Mouse (Mus musculus) myocyte (in vitro differentiated cells): ENCODE data around the gene Tmem236. TPM values are rescaled to one million over a fixed set of nuclear protein-coding genes. Genes with fewer than 3 reads are reported as not detected.
A peak's percentile ranks its signal among the peaks of the same experiment; 100 is the strongest.

Source experiments
- H3K27me3 ChIP-seq: one replicate; pipeline ENCODE4 v1.6.1; 2011; ENCODE audit not compliant: control insufficient read depth, insufficient read depth, insufficient read length
- H3K36me3 ChIP-seq: one replicate; pipeline ENCODE4 v1.6.1; 2011; ENCODE audit not compliant: control insufficient read depth, insufficient read depth
- H3K4me2 ChIP-seq: one replicate; pipeline ENCODE4 v1.6.1; 2011; ENCODE audit warnings: low read depth, control low read depth
- H3K4me3 ChIP-seq: one replicate; pipeline ENCODE4 v1.5.1; 2011; ENCODE audit warnings: mild to moderate bottlenecking, control low read depth, moderate library complexity
- H3K79me2 ChIP-seq: one replicate; pipeline ENCODE4 v1.6.1; 2011; ENCODE audit not compliant: control insufficient read depth, insufficient read depth
- H3ac ChIP-seq: one replicate; pipeline ENCODE4 v1.6.1; 2011; ENCODE audit not compliant: control insufficient read depth, insufficient read length
- CEBPB ChIP-seq: IDR thresholded peaks from 2 replicates; pipeline ENCODE4 v1.6.1; 2011; ENCODE audit warnings: mild to moderate bottlenecking, moderate library complexity; ENCODE audit not compliant: poor library complexity, insufficient read depth, severe bottlenecking
- E2F4 ChIP-seq: IDR thresholded peaks from one replicate; pipeline ENCODE4 v1.6.1; 2011; ENCODE audit warnings: mild to moderate bottlenecking, control low read depth, moderate library complexity; ENCODE audit not compliant: insufficient read depth
- MAX ChIP-seq: IDR thresholded peaks from one replicate; pipeline ENCODE4 v1.6.1; 2011; ENCODE audit warnings: low read depth, mild to moderate bottlenecking, control low read depth
- MYOD1 ChIP-seq, 3 experiments: IDR thresholded peaks; one replicate each; pipeline ENCODE4 v1.6.1; 2011; ENCODE audit warnings: control low read depth in 2 of 3, low read depth in 2 of 3, mild to moderate bottlenecking in 2 of 3, moderate library complexity in 1 of 3; ENCODE audit not compliant: insufficient read length in 2 of 3, control insufficient read depth in 1 of 3
- MYOG ChIP-seq, 3 experiments: IDR thresholded peaks; one replicate each; pipeline ENCODE4 v1.6.1; 2011; ENCODE audit warnings: control low read depth in 2 of 3, low read depth in 2 of 3, mild to moderate bottlenecking in 2 of 3; ENCODE audit not compliant: insufficient read length in 2 of 3, control insufficient read depth in 1 of 3, insufficient read depth in 1 of 3
- POLR2A ChIP-seq: IDR thresholded peaks from one replicate; pipeline ENCODE4 v1.6.1; 2011; ENCODE audit warnings: low read depth, mild to moderate bottlenecking, control low read depth, moderate library complexity; ENCODE audit not compliant: insufficient read length
- POLR2AphosphoS2 ChIP-seq: IDR thresholded peaks from one replicate; pipeline ENCODE4 v1.6.1; 2011; ENCODE audit warnings: low read depth, control low read depth; ENCODE audit not compliant: insufficient read length
- REST ChIP-seq: IDR thresholded peaks from one replicate; pipeline ENCODE4 v1.6.1; 2011; ENCODE audit warnings: mild to moderate bottlenecking, control low read depth, moderate library complexity; ENCODE audit not compliant: insufficient read depth, insufficient read length
- SRF ChIP-seq: IDR thresholded peaks from one replicate; pipeline ENCODE4 v1.6.1; 2011; ENCODE audit warnings: low read depth; ENCODE audit not compliant: control insufficient read depth, insufficient read length
- TCF12 ChIP-seq: IDR thresholded peaks from one replicate; pipeline ENCODE4 v1.6.1; 2011; ENCODE audit warnings: mild to moderate bottlenecking, control low read depth; ENCODE audit not compliant: poor library complexity, insufficient read depth, severe bottlenecking
- TCF3 ChIP-seq: IDR thresholded peaks from one replicate; pipeline ENCODE4 v1.6.1; 2011; ENCODE audit warnings: low read depth, control low read depth; ENCODE audit not compliant: insufficient read length
- USF1 ChIP-seq: IDR thresholded peaks from one replicate; pipeline ENCODE4 v1.6.1; 2011; ENCODE audit warnings: low read depth, mild to moderate bottlenecking, control low read depth, moderate library complexity
- polyA plus RNA-seq: library from polyadenylated mRNA; unstranded; fragments of >200 nt; fragmentation: generic; extraction: Trizol; gene quantifications from one replicate; pipeline ENCODE4 v1.2.1, GENCODE M21; 2012; ENCODE audit warnings: missing spikeins

Gene Tmem236
- polyA plus RNA-seq, 1 experiment = 0.08 TPM

DNA sequence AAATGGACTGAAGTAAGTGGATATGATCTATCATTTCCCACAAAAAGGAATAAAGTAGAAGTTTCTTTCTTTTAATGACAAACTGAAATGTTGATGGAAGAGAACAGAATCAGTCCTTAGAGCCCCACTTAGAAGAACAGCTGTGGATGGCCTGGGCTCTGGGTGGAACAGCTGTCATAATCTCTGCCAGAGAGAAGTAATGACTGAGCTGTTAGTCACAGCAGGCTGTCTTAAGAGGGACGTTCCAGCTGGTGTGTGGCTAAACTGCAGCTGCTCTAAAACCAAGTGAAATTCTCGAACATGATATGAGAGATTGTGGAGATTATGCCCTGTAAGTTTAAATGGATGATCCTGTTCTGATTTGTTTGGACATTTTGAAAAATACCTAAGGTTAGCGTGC, 37.4 kb upstream of the Tmem236 start:
- TF ChIP-seq MAX (no peak), TCF12 (peak; percentile 100), TCF3 (peak; percentile 95), MYOG (IDR thresholded peaks at IDR 0.05; ENCODE audit: control insufficient read depth in 1 of 3, insufficient read depth in 1 of 3, insufficient read length in 2 of 3, low read depth in 2 of 3) (peak; percentile 75 to 100 (median 96)), SRF (no peak), MYOD1 (IDR thresholded peaks at IDR 0.05; ENCODE audit: control insufficient read depth in 1 of 3, insufficient read length in 2 of 3, low read depth in 2 of 3) (peak; percentile 95 to 100 (median 98)), REST (no peak), USF1 (no peak), CEBPB (0 out of 2 replicates have a peak, but pooled peaks have one; percentile 2), POLR2AphosphoS2 (peak; percentile 16), POLR2A (no peak), E2F4 (no peak)
- H3K4me3 ChIP-seq = no peak overlapping the region
- H3ac ChIP-seq = no peak overlapping the region
- H3K36me3 ChIP-seq = peaks cover 63% of the 10 kb centered on the region
- peaks cover 3% of the 10 kb centered on the region for H3K79me2 ChIP-seq
- H3K27me3 ChIP-seq = no peaks in the 10 kb centered on the region
- peak overlapping the region; percentile 61 for H3K4me2 ChIP-seq

DNA sequence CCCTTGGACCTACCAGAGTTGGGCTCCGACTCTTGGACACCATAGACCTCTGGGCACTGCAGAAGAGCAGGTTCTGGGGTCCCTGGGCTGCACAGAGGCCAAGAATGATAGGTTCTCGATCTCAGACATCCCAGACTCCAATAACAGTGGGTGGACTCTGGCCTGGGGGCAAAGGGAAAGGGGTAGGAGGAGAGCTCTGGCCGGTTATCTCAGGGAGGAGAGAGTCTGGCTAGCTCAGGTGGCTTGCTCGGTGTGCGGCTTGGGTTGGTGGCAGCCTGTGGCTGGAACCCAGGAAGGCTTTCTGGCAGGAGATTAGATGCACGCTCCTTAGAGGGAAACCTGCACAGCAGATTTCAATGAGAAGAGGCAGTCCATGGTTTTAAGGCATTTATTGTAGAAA, 34.7 kb upstream of the Tmem236 start:
- no peak overlapping the region for H3K4me3 ChIP-seq
- no peak overlapping the region for H3ac ChIP-seq
- peaks cover 63% of the 10 kb centered on the region for H3K36me3 ChIP-seq
- H3K4me2 ChIP-seq = no peak overlapping the region
- no peaks in the 10 kb centered on the region for H3K27me3 ChIP-seq
- no peaks in the 10 kb centered on the region for H3K79me2 ChIP-seq
- no peak for TF ChIP-seq MYOD1 (IDR thresholded peaks at IDR 0.05; ENCODE audit: control insufficient read depth in 1 of 3, insufficient read length in 2 of 3, low read depth in 2 of 3)
- no peak for TF ChIP-seq TCF3
- TF ChIP-seq CEBPB = no peak
- no peak for TF ChIP-seq TCF12
- no peak for TF ChIP-seq USF1
- no peak for TF ChIP-seq POLR2A
- no peak for TF ChIP-seq MYOG (IDR thresholded peaks at IDR 0.05; ENCODE audit: control insufficient read depth in 1 of 3, insufficient read depth in 1 of 3, insufficient read length in 2 of 3, low read depth in 2 of 3)
- TF ChIP-seq E2F4 = no peak
- TF ChIP-seq SRF = no peak
- TF ChIP-seq REST = no peak

DNA sequence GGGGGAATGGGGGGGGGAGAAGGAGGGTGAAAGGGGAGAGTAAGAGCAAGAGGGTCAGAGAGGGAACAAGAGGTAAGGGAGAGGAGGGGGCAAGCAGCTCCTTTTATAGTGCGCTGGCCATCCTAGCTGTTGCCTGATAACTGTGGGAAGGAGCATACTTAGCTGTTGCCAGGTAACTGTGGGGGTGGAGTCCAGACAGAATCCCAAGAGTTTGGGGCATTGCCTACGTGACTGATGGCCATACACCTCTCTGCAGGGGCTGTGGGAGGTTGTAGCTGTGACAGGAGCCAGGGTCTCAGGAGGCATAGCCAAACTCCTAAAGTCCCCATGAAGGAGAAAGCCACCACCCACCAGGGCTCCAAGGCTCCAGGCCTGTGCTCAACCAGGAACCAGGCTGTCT, 34.3 kb upstream of the Tmem236 start:
- no peak overlapping the region for H3ac ChIP-seq
- H3K27me3 ChIP-seq = no peaks in the 10 kb centered on the region
- H3K4me3 ChIP-seq = no peak overlapping the region
- no peak for TF ChIP-seq MAX
- TF ChIP-seq POLR2AphosphoS2 = no peak
- TF ChIP-seq POLR2A = no peak
- TF ChIP-seq REST = no peak
- TF ChIP-seq MYOD1 (IDR thresholded peaks at IDR 0.05; ENCODE audit: control insufficient read depth in 1 of 3, insufficient read length in 2 of 3, low read depth in 2 of 3) = no peak
- no peak for TF ChIP-seq TCF3
- no peak for TF ChIP-seq E2F4
- TF ChIP-seq CEBPB = no peak
- TF ChIP-seq MYOG (IDR thresholded peaks at IDR 0.05; ENCODE audit: control insufficient read depth in 1 of 3, insufficient read depth in 1 of 3, insufficient read length in 2 of 3, low read depth in 2 of 3) = no peak
- TF ChIP-seq TCF12 = no peak
- no peak for TF ChIP-seq SRF
- TF ChIP-seq USF1 = no peak
- H3K4me2 ChIP-seq = no peak overlapping the region
- no peaks in the 10 kb centered on the region for H3K79me2 ChIP-seq
- peaks cover 60% of the 10 kb centered on the region for H3K36me3 ChIP-seq

DNA sequence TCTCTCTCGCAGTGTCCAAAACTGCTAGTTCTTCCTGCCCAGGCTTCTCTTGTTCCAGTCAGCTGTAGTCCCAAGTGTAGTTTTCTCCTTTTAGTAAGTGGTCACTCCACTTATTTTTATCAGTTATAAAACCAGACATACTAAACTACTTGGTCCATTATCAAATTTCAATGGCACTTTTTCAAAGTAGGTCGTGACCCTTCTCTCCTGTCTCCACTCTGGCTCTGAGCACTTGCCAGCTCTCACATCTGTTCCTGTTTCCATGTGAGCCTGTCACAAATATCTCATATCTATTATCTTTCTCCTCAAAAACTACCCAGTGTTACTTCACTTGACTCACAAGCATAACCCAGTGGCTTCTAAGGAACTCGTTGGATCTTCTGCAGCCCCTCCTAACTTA, 29.0 kb upstream of the Tmem236 start:
- Histone ChIP-seq H3K4me2 (no peak overlapping the region), H3ac (no peak overlapping the region), H3K4me3 (no peak overlapping the region), H3K79me2 (no peaks in the 10 kb centered on the region), H3K27me3 (no peaks in the 10 kb centered on the region), H3K36me3 (peaks cover 64% of the 10 kb centered on the region)
- TF ChIP-seq MYOD1 (IDR thresholded peaks at IDR 0.05; ENCODE audit: control insufficient read depth in 1 of 3, insufficient read length in 2 of 3, low read depth in 2 of 3) (peak in 2 of 3 experiments; percentile 0 to 37), SRF (no peak)

DNA sequence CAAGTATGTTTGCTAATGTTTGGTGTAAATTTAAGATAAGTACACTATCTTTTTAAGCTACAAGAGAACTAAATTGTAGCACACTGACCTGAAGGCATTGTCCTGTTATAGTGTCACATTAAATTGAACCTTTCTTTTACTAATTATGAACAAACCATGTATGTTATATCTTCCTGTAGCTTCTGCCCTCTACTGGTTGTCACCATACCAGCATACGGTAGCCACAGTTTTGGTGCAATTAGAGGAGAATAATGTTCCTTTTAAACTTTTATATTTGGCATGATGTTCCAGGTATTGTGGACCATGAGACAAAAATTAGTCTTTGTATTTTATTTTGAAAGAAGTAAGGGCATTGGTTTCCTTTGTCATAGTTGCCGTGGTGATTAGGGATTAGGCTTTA, 27.4 kb upstream of the Tmem236 start:
- TF ChIP-seq MYOG (IDR thresholded peaks at IDR 0.05; ENCODE audit: control insufficient read depth in 1 of 3, insufficient read depth in 1 of 3, insufficient read length in 2 of 3, low read depth in 2 of 3) (no peak), CEBPB (no peak), E2F4 (no peak), TCF3 (no peak), POLR2A (no peak), TCF12 (no peak), REST (no peak)
- Histone ChIP-seq H3K36me3 (peaks cover 70% of the 10 kb centered on the region), H3ac (no peak overlapping the region), H3K4me2 (no peak overlapping the region), H3K79me2 (no peaks in the 10 kb centered on the region), H3K27me3 (no peaks in the 10 kb centered on the region), H3K4me3 (no peak overlapping the region)
